Mouse (Mus musculus) olfactory bulb, adult 2 months (tissue): ENCODE measurements at regions not wholly inside any gene's neighbourhood (a gene's known extent, or its start where the extent isn't known, plus 50 kb on each side); places are given as distances from the start of the nearest gene placed in this dataset.

Experiments used
- H3K27ac ChIP-seq: fragments of 200-500 bp; 2 replicates; pipeline ENCODE4 v1.5.1; 2012; ENCODE audit warnings: low read depth, low read length; ENCODE audit not compliant: insufficient read depth
- H3K4me1 ChIP-seq: fragments of 200-500 bp; 2 replicates; pipeline ENCODE4 v1.6.1; 2012; ENCODE audit warnings: low read length; ENCODE audit not compliant: control insufficient read depth, insufficient read depth
- H3K4me3 ChIP-seq: fragments of 200-500 bp; 2 replicates; pipeline ENCODE4 v1.5.1; 2012; ENCODE audit warnings: mild to moderate bottlenecking, low read depth, low read length, moderate library complexity; ENCODE audit not compliant: insufficient read depth
- CTCF ChIP-seq: fragments of 200-500 bp; IDR thresholded peaks from 2 replicates; pipeline ENCODE4 v1.5.1; 2012; ENCODE audit warnings: low read depth, mild to moderate bottlenecking, low read length, moderate library complexity; ENCODE audit not compliant: insufficient read depth
- POLR2A ChIP-seq: fragments of 200-500 bp; IDR thresholded peaks from 2 replicates; pipeline ENCODE4 v1.6.1; 2012; ENCODE audit warnings: mild to moderate bottlenecking, low read depth, low read length, moderate library complexity; ENCODE audit not compliant: insufficient read depth
- WGBS: fragments of 180-500 bp; shearing (Covaris S2); methylation state at CpG from one replicate; pipeline ENCODE4 v1.1.7; 2018; 5-methylcytosine and 5-hydroxymethylcytosine counted together

- Histone ChIP-seq H3K4me1 (peaks cover 7% of the 10 kb centered on the region), H3K27ac (no peak overlapping the region), H3K4me3 (no peak overlapping the region)
- WGBS: 46% methylated on average over 4 of the region's 4 CpGs
- no peak for TF ChIP-seq CTCF
- TF ChIP-seq POLR2A: no peak
Observed at GRCm38 (mm10) chr12:85544801-85545200, 54.0 kb upstream of the Jdp2 start.

GRCm38 (mm10) chr12:85545718-85546117, 53.1 kb upstream of the Jdp2 start:
- Histone ChIP-seq H3K4me3 (no peak overlapping the region), H3K27ac (no peak overlapping the region), H3K4me1 (peaks cover 7% of the 10 kb centered on the region)
- TF ChIP-seq POLR2A: no peak
- no peak for TF ChIP-seq CTCF
- 82% methylated on average over 10 of the region's 10 CpGs for WGBS

DNA sequence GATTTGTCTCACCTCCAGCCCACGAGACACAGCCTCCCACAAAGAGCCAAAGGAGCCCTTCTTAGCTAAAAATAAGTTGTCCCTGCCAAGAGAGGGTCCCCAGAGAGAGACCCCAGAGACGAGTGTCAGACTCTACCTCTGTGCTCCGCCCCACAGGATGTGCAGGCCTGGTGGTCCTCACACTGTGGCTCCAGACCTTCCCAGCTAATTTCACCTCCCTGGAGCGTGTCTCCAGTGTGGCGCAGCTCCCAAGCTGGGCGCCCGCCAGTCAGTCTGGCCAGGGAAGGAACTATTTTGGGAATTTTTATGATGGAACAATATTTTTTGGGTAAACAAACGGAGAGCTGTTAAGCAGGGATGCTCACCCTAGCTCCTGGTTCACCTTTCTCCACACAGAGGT, 50.8 kb upstream of the Jdp2 start:
- H3K4me1 ChIP-seq: peaks cover 4% of the 10 kb centered on the region; the same call in 1 of the 2 replicates
- H3K27ac ChIP-seq: no peak overlapping the region
- WGBS: 81% methylated on average over 8 of the region's 8 CpGs
- H3K4me3 ChIP-seq: no peak overlapping the region
- TF ChIP-seq POLR2A: no peak
- no peak for TF ChIP-seq CTCF
